Mouse (Mus musculus) 3134 (cell line): ENCODE measurements around the gene Tkt.
A peak's percentile ranks its signal among the peaks of the same experiment; 100 is the strongest.
"Not testable (repeated sequence)": the region's sequence is repeated elsewhere in the genome, so short reads cannot be mapped to it uniquely, and the experiment has no call there.

Experiments used
- DNase-seq: peaks from one replicate; pipeline ENCODE4 v3.0.0-alpha.2; 2011; ENCODE audit warnings: low spot score; ENCODE audit not compliant: insufficient read length; ENCODE audit errors: extremely low read depth

Tkt gene

DNA sequence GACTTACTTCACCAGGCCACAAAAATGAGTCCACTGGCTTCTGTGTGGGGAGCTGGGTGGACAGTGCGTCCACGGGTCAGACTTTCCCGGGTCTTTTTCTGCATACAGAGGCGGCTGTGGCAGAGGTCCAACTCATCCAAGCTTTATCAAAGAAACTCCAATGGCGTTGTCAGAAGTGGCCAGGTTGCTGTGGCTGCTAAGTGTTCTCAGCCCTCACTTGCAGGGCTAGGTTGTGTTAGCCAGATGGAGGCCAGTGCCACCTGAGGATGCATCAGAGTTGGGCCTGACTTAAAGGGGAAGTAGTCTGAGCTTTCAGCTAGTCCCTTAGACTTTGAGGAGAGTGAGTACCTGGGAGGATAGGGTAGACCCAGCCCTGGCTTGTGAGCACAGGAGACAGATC is 3.4 kb downstream of the Tkt start:
- no peak for DNase-seq

DNA sequence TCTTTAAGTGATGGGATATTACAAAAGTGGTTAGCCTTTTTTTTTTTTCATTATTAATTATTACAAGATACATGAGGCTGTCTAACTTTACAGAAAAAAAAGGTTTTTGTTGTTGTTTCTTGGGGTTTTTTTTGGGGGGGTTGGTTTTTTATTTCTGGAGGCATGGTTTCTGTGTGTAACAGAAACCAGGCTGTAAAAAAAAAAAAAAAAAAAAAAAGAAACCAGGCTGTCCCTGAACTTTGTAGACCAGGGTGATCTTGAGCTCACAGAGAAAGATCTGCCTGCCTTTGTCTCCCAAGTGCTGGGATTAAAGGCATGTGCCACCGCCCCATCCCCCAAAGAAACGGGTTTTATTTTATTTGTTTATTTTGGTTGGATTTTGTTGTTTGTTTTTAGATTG is 3.8 kb downstream of the Tkt start:
- no peak for DNase-seq

DNA sequence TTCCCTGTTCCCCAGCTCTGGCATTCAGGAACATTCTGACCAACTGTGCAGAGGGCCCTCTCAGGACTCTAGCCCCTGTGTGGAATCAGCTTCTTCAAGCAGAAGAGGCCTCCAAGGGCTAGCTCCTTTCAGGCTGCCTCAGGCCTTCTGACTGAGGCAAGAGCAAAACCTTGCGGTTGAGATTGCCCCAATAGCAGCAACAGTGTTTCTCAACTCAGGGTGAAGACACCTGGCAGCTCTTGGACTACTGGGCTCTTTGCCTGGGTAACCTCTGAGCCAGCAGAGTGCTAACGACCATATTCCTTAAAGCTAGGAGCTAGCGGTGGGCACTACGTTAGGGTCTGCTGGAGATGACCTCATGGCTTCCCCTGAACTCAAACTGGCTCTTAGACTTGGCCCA is 5.0 kb downstream of the Tkt start:
- DNase-seq, result no peak

DNA sequence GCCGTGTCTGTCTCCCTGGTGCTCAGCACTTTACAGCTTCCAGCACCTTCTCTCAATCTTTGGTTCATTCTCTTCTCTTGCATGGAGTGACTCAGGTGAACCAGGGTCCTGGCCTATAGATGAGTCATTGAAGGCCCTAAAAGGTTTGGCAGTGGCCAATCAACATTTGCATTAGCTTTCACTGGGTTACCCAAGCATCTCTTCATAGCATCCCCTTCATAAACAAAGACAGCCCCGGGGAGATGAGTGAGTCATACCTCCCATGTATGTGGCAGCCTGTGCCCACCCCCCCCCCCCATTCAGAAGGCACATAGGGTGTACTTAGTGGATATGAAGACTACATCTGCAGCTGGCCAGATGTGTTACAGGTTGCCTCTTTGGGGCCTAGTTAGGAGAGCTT is 8.5 kb downstream of the Tkt start:
- DNase-seq, result no peak

DNA sequence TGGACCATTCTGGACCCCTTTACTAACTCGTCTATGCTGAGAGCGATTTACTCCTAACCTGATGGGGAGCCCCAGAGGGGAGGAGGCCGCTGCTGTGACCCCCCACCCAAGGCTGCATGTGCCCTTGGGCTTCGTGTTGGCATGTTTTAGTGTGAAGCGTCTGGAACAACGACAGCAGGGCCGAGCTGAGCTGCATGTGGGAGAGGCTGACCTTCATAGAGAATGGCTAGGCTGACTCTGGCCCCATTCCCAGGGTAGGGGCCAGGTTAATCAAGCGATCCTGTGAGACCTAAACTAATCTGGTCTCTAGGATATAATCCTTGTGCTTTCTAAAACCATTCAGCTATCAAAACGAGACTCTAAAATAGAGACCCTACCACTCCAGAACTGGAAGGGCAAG is 9.6 kb downstream of the Tkt start:
- DNase-seq, result no peak

DNA sequence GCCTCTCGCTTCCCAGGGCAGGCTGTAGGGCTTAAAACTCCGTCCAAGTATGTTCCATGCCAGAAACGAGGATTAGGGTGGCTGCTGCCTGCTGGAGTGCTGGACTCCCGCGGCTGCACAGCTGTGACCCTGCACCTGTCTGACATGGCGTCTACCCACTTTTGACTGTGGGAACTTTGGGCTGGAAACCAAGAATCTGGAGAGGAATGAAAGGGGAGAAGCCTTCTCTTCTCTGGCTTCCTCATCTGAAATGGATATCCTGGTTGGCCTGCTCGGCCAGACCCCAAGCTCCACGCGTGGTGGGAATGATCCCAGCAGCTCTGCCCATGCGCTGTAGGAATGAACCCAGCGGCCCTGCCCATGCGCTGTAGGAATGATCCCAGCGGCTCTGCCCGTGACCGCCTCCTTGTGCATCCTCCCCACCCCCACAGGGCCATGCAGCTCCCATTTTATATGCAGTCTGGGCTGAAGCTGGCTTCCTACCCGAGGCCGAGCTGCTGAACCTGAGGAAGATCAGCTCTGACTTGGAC is 11.2 kb downstream of the Tkt start:
- no peak for DNase-seq

DNA sequence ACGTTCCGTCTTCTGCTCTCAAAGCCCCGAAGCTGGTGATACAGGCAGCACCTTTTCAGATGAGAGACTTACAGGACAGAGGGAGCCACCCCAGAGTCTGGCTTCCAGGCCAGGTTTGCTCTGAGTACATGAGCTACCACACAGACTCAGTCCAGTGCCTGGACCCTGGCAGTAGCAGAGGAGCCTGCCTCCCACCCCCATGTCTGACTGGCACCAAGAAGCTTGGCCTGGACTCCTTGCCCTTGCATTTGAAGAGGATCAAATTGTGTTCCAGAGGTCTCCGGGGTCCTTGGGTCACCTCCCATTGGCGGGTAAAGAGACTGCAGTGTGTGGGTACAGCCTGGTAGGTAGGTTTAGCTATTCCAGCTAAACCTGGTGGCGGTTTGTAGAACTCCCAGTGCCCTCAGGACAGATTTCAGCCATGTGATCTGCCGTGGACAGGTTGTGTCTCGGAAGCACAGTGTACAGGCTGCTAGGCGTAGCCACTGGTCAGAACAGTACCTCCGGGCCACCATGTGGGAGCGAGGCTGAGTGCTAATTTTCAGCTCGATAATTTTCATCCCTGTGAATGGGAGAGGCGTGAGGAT is 12.7 kb downstream of the Tkt start:
- DNase-seq, result no peak

DNA sequence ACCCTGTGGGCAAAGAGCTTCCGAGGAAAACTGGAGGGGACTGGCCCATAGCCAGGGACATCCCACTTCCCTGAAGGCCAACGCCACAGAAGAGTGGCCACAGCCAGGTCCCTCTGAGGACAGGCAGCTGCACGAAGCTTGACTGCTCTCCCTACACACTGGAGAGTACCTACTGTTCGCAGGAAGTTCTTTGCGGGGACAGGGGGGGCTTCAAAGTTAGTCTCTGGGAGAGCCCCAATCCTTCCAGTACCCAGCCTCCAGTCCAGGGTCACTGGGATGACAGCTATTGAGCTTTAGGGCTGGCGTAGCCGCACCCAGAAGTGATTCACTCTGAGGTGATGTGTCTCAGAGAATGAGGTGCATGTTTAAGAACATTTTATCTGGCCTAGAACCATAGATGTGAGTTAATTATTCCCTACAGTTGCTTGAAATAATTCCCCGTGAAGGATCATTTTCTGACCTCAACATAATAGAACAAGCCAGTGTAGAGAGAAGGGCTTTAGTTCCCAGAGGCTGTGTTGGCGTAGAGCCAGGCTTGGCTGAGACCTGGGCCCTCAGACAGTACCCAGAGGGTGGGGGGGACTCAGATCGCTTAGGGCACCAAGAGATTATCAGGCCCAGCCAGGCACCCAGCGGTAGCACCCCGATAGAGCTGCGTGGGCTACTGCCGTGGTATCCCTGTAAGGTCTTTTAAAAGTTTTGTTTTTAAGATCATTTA is 13.5 kb downstream of the Tkt start:
- no peak for DNase-seq

DNA sequence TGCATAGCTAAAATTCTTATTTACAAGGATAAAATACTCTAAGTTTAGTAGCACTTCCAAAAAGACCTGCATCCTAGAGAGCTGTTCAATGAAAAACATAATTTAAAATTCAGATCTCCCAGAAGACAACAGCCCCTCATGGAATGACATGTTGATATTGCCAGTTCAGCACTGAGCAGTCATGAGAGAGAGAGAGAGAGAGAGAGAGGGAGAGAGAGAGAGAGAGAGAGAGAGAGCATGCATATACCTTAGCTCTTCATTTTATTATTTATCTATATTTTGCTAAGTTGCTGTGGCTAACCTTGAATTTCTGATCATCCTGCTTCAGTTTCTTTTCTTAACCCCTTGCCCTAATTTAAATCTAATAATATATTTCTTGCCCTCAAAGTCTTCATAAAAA is 14.2 kb downstream of the Tkt start:
- no peak for DNase-seq

DNA sequence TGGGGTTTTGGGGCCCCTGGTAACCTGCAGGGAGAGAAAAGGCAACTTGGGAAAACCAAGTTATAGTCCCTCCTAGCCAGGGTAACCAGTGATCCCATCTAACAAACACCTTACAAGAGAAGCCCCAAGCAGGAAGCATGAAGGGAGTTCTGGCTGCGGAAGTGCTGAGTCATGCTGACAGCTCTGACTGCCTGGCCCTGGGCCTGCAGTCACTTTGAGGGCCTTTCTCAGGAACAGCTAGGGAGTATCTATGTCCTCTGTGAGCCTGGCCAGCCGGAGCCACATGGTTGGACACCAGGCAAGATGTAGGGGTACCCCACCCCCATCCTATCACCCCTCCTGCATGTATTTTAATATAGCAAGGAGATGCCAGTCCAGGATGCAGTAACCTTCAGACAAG is 16.3 kb downstream of the Tkt start:
- DNase-seq, result peak; percentile 58

DNA sequence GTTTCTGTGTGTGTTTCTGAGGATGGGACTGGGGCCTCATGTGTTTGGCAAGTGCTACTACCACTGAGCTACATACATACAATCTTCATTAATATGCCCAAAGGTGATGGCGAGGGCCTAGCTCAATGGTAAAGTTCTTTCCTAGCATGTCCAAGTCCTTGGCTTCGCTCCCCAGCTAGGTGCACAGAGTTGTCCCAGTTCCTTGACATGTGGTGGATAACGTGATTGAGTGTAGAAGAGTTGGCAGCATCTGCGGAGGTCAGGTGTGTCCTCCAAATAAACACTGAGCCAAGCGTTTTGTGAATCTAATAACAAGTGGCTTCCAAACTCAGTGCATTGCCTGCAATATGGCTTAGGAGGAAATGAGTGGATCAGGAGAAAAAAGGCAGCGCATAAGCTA is 18.2 kb downstream of the Tkt start:
- no peak for DNase-seq

DNA sequence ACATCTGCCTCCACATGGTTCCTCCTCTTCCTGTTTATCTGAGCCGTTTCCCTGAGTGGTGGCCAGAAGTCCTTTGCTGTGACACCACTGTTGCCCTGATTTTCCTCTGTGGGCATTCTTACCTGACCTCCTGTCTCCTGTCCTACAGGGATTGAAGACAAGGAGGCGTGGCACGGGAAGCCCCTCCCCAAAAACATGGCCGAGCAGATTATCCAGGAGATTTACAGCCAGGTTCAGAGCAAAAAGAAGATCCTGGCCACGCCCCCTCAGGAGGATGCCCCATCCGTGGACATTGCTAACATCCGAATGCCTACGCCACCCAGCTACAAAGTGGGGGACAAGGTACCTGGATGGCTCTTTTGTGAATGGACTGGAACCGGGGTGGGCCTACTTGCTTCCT is 19.9 kb downstream of the Tkt start:
- no peak for DNase-seq

DNA sequence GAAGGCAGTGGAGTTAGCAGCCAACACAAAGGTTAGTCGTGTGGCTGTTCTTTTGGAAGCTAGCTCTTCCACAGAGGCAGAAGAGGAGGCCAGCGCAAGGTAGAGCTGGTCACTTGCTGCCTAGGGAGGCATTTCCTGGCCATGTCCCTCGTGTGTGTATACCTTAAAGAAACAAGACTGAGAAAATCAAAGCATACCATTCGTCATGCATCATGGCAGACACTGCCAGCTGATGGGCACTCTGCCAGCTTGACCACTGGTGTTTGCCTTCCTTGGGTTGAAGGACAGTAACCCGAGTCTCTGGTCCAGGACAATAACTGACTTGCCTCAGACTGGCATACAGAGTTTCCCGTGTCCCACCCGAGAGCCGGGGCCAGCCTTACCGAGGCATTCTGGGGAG is 22.1 kb downstream of the Tkt start:
- no peak for DNase-seq

DNA sequence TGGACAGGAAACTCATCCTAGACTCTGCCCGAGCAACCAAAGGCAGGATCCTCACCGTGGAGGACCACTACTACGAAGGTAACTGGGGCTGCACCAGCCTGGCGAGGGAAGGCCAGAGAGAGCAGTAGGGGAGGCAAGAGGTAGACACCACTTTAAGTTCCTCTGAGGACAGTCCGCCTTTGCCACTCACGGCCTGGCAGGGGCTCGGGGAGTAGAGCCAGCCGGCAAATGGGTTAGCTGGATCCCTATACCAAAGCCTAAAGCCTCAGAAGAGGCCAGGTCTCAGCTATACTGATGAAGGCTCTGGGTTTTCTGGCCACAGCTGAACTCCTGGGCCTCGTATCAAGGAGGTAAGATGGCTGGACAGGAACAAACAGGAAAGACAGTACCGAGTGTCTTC is 24.1 kb downstream of the Tkt start:
- DNase-seq, result no peak

DNA sequence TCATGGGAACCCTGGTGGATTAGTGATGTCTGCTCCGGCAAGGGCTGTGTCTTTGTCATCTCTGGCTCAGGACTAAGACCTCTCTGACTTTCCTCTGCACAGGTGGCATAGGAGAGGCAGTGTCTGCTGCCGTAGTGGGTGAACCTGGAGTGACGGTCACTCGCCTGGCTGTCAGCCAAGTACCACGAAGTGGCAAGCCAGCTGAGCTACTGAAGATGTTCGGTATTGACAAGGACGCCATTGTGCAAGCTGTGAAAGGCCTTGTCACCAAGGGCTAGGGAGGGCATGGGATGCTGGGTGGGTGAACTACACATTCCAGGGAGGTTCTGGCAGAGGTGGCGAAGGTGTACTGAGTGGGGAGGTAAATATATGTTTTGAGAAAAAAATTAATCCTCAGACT is 25.1 kb downstream of the Tkt start:
- DNase-seq, result no peak

DNA sequence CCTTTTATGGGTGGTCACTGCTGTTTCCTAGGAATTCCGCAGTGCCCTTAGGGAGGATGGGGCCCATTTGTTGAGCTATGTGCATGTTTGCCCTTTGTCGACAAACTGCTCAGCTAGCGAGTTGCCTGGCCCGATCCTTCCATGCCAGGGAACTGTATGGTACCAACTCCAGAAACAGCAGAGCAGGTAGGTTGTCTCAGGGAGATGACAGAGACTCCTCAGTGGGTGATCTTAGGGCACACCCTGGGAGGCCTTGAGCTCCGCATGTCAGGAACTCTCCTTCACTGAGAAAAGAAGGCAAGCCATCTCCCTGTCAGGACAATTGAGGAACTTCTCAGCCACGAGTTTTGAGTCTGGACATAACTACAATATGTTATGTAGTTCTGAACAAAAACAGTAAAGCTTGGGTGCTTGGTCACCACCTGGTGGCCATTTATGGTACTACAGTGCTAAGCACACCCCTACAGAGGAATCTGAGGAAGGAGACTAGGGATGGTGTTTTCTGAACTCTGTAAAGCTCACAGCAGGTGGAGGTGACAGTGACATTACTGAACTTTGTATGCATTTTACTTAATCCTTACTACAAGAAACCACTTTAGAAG is 25.9 kb downstream of the Tkt start:
- no peak for DNase-seq

DNA sequence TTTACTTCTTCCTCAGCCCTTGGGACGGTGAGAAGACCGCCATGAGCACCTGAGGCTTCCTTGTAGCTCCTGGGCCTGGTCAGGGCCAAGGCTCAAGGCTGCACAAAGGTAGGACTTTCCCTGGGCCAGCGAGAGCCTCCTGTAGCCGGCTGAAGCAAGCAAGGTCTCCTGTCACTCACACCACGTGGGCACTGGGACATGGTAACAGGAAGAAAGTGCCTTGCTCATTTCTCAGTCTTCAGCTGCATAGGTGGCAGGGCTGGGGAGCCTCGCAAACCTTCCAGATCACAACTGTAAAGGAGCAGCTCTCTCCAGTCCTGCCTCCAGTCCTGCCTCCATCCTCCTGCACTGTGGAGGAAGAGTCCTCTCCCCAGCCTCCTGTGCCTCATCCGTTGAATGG is 27.6 kb downstream of the Tkt start:
- DNase-seq, result no peak

DNA sequence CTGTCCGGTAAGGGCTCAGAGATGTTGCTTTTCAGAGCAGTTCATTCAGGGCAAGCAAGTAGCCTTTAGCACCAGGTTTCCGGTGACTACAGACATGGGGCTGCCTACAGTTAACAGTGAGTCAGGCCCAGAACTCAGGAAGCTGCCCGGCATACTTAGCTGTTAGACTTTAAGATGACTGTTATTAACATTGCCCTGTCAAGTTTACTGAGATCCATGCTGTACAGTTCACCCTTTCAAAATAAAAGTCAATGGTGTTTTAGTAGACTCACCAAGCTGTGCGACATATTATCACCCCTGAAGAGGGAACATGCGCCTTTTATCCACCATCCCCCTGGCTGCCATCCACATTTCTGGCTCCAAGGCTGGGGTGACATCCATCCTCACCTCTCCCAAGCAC is 28.1 kb downstream of the Tkt start:
- no peak for DNase-seq

DNA sequence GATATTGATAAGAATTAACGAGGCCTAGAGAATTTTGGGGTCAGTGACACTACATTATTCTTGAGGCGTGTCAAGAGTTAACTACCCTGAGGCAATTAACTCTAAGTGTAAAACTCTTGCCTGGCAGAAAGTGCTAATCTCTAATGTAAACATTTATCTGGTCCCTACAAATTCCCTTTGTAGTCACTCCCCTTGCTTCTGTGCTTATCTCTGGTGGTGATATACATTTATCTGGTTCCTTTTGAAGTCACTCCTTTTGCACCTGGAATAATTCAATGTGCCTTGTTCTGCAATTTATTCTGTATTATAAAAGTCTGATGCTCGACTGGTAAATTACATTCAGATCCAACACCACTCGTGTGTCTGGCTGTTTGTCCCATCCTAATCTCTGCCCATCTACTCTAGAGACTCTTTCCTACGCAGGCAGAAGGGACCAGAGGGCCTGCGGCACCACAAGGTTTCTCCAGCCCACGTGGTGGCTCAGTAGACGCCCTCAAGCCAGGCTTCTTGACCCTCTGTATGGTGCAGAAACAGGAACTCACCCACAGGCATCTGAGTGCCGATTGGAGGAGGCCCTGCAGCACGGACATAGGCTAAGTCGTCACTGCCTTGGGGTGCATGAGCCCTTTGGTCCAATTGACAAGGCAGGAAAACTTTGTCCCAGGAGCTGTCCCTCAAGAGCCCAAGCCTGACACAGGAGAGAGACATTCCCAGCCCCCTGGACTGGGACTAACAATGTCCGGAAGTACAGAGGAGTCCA is 29.3 kb downstream of the Tkt start:
- DNase-seq, result not testable (repeated sequence)

DNA sequence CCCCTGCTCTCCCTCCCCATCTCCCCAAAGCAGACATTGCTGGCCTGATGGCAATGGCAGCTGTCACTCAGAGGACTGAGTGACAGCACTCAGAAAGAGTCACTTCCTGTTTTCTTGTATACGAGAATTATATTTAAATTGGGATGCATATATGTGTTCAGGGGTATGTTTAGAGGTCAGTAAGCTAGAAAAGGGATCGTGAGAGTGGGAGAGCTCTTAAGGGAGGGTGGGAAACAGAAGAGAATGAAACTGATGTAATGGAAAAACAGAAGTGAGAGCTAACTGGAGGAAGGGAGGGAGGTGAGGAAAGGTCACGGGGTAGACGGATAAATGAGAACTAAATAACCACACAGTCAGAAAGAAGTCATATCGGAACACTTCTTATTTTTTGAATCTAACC is 31.0 kb downstream of the Tkt start:
- DNase-seq, result no peak

DNA sequence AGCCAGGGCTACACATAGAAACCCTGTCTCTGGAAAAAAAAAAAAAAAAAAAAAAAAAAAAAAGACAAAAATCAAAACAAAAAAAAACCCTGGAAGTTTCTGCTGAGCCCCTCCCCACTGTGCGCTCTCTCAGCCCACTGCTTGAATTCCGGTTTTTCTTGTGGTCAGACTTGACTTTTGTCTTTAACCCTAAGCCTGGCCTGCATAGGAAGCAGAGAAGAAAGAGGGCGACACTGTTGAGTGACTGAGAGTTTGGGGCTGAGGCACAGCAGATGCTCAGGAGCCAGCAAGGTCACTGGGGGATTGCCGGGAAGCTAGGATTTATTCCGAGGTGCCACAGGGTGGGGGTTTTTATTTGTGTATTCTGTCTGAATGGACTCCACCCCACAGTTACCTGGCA is 31.7 kb downstream of the Tkt start:
- no peak for DNase-seq

DNA sequence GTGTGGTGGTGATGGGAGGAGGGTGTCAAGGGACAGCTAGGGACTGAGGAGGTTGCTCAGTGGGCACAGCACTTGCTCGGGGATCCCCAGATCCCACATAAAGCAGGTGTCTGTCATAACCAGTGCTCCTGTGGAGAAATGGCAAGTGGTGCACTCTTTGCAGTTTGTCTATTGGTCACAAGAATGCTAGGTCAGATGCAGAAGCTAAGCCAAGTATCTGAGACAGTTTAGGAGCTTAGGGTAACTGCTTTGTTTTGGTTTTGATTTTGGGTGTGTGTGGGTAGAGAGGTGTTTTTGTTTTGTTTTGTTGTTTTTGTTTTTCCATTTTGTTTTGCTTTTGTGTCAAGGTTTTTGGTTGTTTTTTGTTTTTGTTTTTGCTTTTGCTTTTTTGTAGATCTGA is 33.1 kb downstream of the Tkt start:
- DNase-seq, result no peak
